12 mouse cellular contexts compared by ENCODE assay signal in genomic region chr8:109417971-109418370, GRCm38 (mm10).
DNase-seq lines count a peak whose midpoint lies in the region; ATAC-seq and TF ChIP-seq lines count a peak whose summit lies in the region.
"Had no signal": no experiment of that assay in that cellular context is flagged by ENCODE, and none has a peak within 500 bp of the region (broad histone marks: within the 10 kb centered on the region; RNA-seq: fewer than 3 reads in every experiment).

No protein-coding gene starts in this region.

- H3K27ac ChIP-seq in heart, embryonic 13.5 days (replicated peaks), result no peak overlapping the region
- no peak overlapping the region for H3K27ac ChIP-seq in CH12.LX (ENCODE audit: insufficient read depth, low read depth)
- H3K27ac ChIP-seq in forebrain, embryonic 13.5 days, result peak overlapping the region; percentile 81
- no peak overlapping the region; the same call in 1 of the 2 replicates for H3K27ac ChIP-seq in midbrain, embryonic 11.5 days (ENCODE audit: low read depth, low read length)
- H3K27ac ChIP-seq: limb, embryonic 12.5 days had no signal

- H3K9me3 ChIP-seq in heart, embryonic 13.5 days, result 0 out of 2 replicates have a peak, but pooled peaks cover 3% of the 10 kb centered on the region
- H3K9me3 ChIP-seq in CH12.LX (replicated peaks; ENCODE audit: low read length), result peaks cover 7% of the 10 kb centered on the region
- no peaks in the 10 kb centered on the region for H3K9me3 ChIP-seq in forebrain, embryonic 13.5 days (replicated peaks)
- H3K9me3 ChIP-seq in midbrain, embryonic 11.5 days (ENCODE audit: control insufficient read depth, low read length), result no peaks in the 10 kb centered on the region

- 19% methylated on average over 12 of the region's 12 CpGs for WGBS in heart, embryonic 13.5 days
- WGBS in forebrain, embryonic 13.5 days, result 14% methylated on average over 12 of the region's 12 CpGs
- WGBS in midbrain, embryonic 11.5 days, result 63% methylated on average over 12 of the region's 12 CpGs

- no peak for TF ChIP-seq CTCF in CH12.LX (conservative IDR thresholded peaks at IDR 0.05 in 1 of 2, IDR thresholded peaks at IDR 0.05 in 1 of 2; ENCODE audit: low read depth in 2 of 2, low read length in 2 of 2)

- peaks cover 7% of the 10 kb centered on the region for H3K4me1 ChIP-seq in heart, embryonic 13.5 days
- H3K4me1 ChIP-seq in CH12.LX (ENCODE audit: control insufficient read depth in 1 of 2, insufficient read depth in 2 of 2), result peaks cover 2 to 48% of the 10 kb centered on the region in 2 experiments; a peak in 2 of 4 replicates
- peaks cover 37% of the 10 kb centered on the region for H3K4me1 ChIP-seq in forebrain, embryonic 13.5 days
- peaks cover 8% of the 10 kb centered on the region; the same call in 1 of the 2 replicates for H3K4me1 ChIP-seq in midbrain, embryonic 11.5 days (ENCODE audit: control insufficient read depth, insufficient read depth, low read length)

- no peak for TF ChIP-seq EP300 in CH12.LX (IDR thresholded peaks at IDR 0.05; ENCODE audit: low read length)

- H3K27me3 ChIP-seq in heart, embryonic 13.5 days (replicated peaks), result no peaks in the 10 kb centered on the region
- H3K27me3 ChIP-seq in CH12.LX (replicated peaks), result no peaks in the 10 kb centered on the region
- no peaks in the 10 kb centered on the region for H3K27me3 ChIP-seq in forebrain, embryonic 13.5 days
- H3K27me3 ChIP-seq in midbrain, embryonic 11.5 days (ENCODE audit: control insufficient read depth, insufficient read depth, low read length), result no peaks in the 10 kb centered on the region
- H3K27me3 ChIP-seq: limb, embryonic 12.5 days had no signal

- in situ Hi-C loops in CH12.LX (cut with MboI; ENCODE audit: low pct_ligation_motif_present, low pct_unique_long_range_greater_than_20kb, low sequenced_read_pairs), result no loop called here

- no peak for TF ChIP-seq RAD21 in CH12.LX (IDR thresholded peaks at IDR 0.05; ENCODE audit: low read depth, low read length)

- H3K9ac ChIP-seq in heart, embryonic 13.5 days, result no peak overlapping the region; the same call in 1 of the 2 replicates
- H3K9ac ChIP-seq in CH12.LX (ENCODE audit: insufficient read depth, low read depth), result no peak overlapping the region
- H3K9ac ChIP-seq in forebrain, embryonic 13.5 days, result peak overlapping the region; percentile 34; the same call in 1 of the 2 replicates
- no peak overlapping the region for H3K9ac ChIP-seq in midbrain, embryonic 11.5 days (ENCODE audit: low read length)
- H3K9ac ChIP-seq: limb, embryonic 12.5 days had no signal

- H3K4me3 ChIP-seq in heart, embryonic 13.5 days, result peak overlapping the region; percentile 11; the same call in 1 of the 2 replicates
- H3K4me3 ChIP-seq in CH12.LX (replicated peaks in 1 of 3; ENCODE audit: low read depth in 2 of 3, low read length in 2 of 3, poor library complexity in 1 of 3), result peak overlapping the region in 1 of 3 experiments; percentile 12
- no peak overlapping the region for H3K4me3 ChIP-seq in forebrain, embryonic 13.5 days
- no peak overlapping the region for H3K4me3 ChIP-seq in midbrain, embryonic 11.5 days (ENCODE audit: low read depth, low read length)
- H3K4me3 ChIP-seq: erythroblast, embryonic 14.5 days; limb, embryonic 12.5 days had no signal

- no peak for DNase-seq in heart, adult 9 months (ENCODE audit: low spot score in 2 of 2)
- peak; percentile 68 for DNase-seq in CH12.LX (ENCODE audit: extremely low read depth)
- DNase-seq in midbrain, embryonic 11.5 days (ENCODE audit: low spot score, missing footprints), result peak; percentile 82
- DNase-seq in cerebellum, adult 11-12 months, result no peak
- DNase-seq in urinary bladder, postnatal 14 days (ENCODE audit: low spot score), result no peak
- DNase-seq: kidney, adult 11 months had no signal

- H3K4me2 ChIP-seq in heart, embryonic 13.5 days, result peak overlapping the region; percentile 55
- H3K4me2 ChIP-seq in CH12.LX (ENCODE audit: insufficient read depth, low read depth, poor library complexity, severe bottlenecking), result peak overlapping the region; percentile 53; the same call in 1 of the 2 replicates
- H3K4me2 ChIP-seq in forebrain, embryonic 13.5 days, result peak overlapping the region; percentile 15
- no peak overlapping the region for H3K4me2 ChIP-seq in midbrain, embryonic 11.5 days
- H3K4me2 ChIP-seq: limb, embryonic 12.5 days had no signal

- TF ChIP-seq POLR2A in CH12.LX (IDR thresholded peaks at IDR 0.05; ENCODE audit: low read depth, low read length), result no peak

- H3K36me3 ChIP-seq in heart, embryonic 13.5 days, result no peaks in the 10 kb centered on the region
- H3K36me3 ChIP-seq in CH12.LX (replicated peaks in 1 of 2; ENCODE audit: control insufficient read depth in 1 of 2, insufficient read depth in 1 of 2, low read length in 1 of 2), result no peaks in the 10 kb centered on the region
- H3K36me3 ChIP-seq in forebrain, embryonic 13.5 days (ENCODE audit: poor library complexity, severe bottlenecking), result no peaks in the 10 kb centered on the region
- H3K36me3 ChIP-seq in midbrain, embryonic 11.5 days (ENCODE audit: control insufficient read depth, insufficient read depth, low read length), result no peaks in the 10 kb centered on the region
- H3K36me3 ChIP-seq: limb, embryonic 12.5 days had no signal

- dilution Hi-C loops in CH12.LX (cut with MboI; ENCODE audit: extremely low pct_ligation_motif_present, extremely low pct_unique_long_range_greater_than_20kb, low sequenced_read_pairs), result no loop called here

- no peak for ATAC-seq in heart, embryonic 13.5 days (ENCODE audit: extremely low read depth, insufficient number of reproducible peaks, low FRiP score, low TSS enrichment)
- ATAC-seq in forebrain, embryonic 13.5 days, result peak; percentile 27; the same call in 1 of the 2 replicates
- no peak for ATAC-seq in midbrain, embryonic 11.5 days (ENCODE audit: low FRiP score)
- ATAC-seq in granulocyte monocyte progenitor cell, adult 5-6 weeks (replicated peaks; ENCODE audit: poor library complexity, severe bottlenecking), result no peak
- ATAC-seq: CD4-positive, CD25-positive, alpha-beta regulatory T cell, adult 4 months had no signal

- H3K79me2 ChIP-seq in CH12.LX (replicated peaks; ENCODE audit: control insufficient read depth, extremely low read depth, insufficient read depth, poor library complexity, severe bottlenecking), result no peaks in the 10 kb centered on the region

TF ChIP-seq in CH12.LX, 34 proteins besides CTCF, POLR2A, EP300 and RAD21:
- no peak for TF ChIP-seq ZMIZ1 (IDR thresholded peaks at IDR 0.05; ENCODE audit: low read depth, low read length)
- no peak for TF ChIP-seq ZKSCAN1 (IDR thresholded peaks at IDR 0.05; ENCODE audit: borderline replicate concordance, low read depth, low read length)
- TF ChIP-seq IRF4 (IDR thresholded peaks at IDR 0.05; ENCODE audit: low read depth, low read length), result no peak
- 0 out of 2 replicates have a peak, but pooled peaks have one; percentile 17 for TF ChIP-seq ELF1 (IDR thresholded peaks at IDR 0.05; ENCODE audit: low read depth, low read length)
- no peak for TF ChIP-seq ZC3H11A (IDR thresholded peaks at IDR 0.05; ENCODE audit: low read depth, low read length)
- TF ChIP-seq MAX (IDR thresholded peaks at IDR 0.05; ENCODE audit: low read length), result no peak
- TF ChIP-seq MEF2A (IDR thresholded peaks at IDR 0.05; ENCODE audit: borderline replicate concordance, low read depth, low read length), result peak; percentile 51; the same call in 1 of the 2 replicates
- TF ChIP-seq MAZ (IDR thresholded peaks at IDR 0.05; ENCODE audit: low read depth, low read length), result no peak
- no peak for TF ChIP-seq E2F4 (IDR thresholded peaks at IDR 0.05; ENCODE audit: insufficient replicate concordance, low read depth, low read length)
- no peak for TF ChIP-seq MAFK (IDR thresholded peaks at IDR 0.05; ENCODE audit: insufficient replicate concordance, low read length)

Comparison
In these comparisons a context has a peak if more than half of its experiments do, and no peak if none do; other contexts are left out.
1. DNase-seq: peak in CH12.LX (single experiment) and midbrain, embryonic 11.5 days (single experiment); none in heart, adult 9 months (0 of 2), cerebellum, adult 11-12 months (single experiment) and urinary bladder, postnatal 14 days (single experiment).